Mouse (Mus musculus) right cerebral cortex, postnatal 25 days (tissue): Measurements from ENCODE around the gene Nav2.

Experiments
- DNase-seq: peaks from one replicate; pipeline ENCODE4 v3.0.0; 2022

The Nav2 gene

GRCm38 (mm10) chr7:49225741-49226140 lies 317.2 kb downstream of the Nav2 start:
- no peak for DNase-seq

DNA sequence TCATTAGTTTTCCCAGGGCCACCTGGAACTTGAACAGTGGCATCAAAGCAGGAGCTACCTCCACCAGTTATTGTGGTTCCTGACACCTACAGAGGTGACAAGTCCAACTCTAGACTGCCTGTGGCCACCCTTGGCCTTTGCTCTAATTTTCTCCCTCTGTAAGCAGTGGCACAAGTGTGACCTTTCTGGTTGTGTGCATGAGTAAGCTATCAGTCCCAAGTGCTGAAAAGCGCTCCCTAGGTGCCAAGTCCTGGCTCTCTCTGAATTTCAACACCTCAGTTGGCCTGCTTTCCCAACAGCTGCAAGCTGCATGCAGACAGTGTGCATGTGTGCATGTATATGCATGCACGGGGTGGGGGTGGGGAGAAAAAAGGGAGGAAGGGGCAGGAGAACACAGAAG lies 324.5 kb downstream of the Nav2 start:
- DNase-seq: no peak

DNA sequence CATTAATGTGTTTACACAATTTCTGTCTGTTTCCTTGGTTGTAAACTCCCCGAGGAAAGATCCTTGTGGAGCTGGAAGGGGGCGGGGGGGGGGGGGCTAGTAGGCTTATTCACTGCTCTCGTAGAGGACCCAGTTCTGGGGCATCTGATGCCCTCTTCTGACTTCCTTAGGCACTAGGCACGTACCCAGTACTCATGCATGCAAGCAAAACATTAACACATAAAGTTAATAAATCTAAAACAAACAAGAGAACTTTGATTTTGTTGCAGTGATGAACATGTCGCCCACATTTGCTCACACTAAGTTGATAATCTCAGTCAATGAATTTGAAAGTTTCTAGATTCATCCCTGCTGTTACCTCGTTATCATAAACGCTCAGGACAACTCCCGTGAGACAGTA lies 325.8 kb downstream of the Nav2 start:
- DNase-seq: no peak

GRCm38 (mm10) chr7:49235271-49235681 lies 326.8 kb downstream of the Nav2 start:
- DNase-seq: no peak

- DNase-seq: no peak
Observed at GRCm38 (mm10) chr7:49235821-49236220, 327.3 kb downstream of the Nav2 start.

DNA sequence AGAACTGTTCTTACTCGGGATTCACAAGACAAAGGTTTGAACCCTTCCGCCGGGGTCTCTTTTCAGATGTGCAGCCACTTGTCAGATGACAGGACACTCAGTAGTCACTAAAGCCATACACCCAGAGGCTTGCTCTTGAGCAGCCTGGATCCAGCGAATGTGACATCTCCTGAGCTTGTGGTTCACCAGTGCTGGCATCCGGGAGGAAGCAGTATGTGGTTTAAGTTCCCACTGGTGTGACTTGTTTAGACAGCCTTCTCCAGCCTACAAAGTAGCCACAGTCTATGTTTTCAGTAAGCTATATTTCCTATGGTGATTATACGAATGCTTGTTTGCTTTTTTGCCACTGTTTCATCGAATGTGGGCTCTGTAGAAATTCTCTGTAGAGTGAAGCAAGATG lies 331.9 kb downstream of the Nav2 start:
- DNase-seq: no peak

DNA sequence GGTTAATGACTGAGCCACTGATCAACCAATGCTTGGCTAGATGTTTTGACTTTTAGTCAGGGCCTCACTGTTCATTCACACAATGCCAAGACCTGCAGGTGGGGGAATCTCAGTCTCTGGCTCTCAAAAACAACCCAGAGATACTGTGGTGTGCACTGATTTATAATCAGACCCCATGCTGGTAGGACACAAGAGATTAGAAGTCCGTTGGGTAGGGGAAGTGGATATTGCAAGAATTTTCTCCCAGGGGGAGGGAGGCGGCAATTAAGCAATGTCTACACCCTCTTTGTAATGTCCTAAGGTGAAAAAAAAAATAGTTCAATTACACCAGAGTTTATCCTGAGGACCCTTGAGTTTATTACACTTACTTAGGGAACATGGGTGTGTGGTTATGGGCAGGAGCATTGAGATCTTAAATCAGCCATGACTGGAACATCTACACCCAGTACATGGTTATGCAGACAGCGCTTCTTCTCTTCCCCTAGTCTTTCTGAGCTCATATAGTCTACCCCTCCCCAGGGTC lies 332.8 kb downstream of the Nav2 start:
- DNase-seq: no peak

DNA sequence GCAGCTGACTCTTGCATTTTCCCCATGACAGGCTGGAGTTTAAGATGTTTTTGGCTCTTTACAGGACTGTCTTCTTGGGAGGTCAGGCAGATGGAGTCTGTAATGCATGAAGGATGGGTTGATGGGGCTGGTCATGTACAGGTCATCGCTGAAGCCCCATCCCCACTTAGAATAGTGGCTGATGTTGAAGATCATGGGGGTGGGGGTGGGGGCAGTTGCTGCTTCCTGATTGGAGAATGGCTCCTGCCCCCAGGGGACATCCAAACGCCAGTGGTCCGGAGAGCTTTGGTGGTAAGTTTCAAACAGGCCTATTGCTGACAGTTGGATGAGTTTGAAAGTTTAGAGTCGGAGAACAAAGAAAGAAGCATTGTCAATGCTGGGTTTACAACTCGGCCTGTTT lies 333.7 kb downstream of the Nav2 start:
- no peak for DNase-seq

DNA sequence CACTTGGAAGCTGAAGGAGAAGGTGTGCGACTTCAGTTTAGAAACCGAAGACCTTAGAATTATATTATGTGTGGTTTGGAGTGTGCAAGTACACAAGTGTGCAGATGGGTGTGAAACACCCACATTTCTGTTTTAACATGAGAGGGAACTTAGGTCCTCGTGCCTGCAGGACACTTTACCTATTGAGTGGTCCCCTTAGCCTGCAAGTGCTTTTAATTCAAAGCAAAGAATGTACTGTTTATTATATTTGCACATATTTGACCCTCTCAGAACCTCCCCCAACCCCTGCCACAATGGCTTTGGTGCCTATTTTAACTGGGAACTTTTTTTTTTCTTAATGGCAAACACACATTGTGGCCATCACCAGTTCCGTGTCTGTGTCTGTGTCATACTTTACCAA lies 334.6 kb downstream of the Nav2 start:
- DNase-seq: no peak

GRCm38 (mm10) chr7:49245537-49246239 lies 337.2 kb downstream of the Nav2 start:
- DNase-seq: peak; percentile 94

- no peak for DNase-seq
Observed at GRCm38 (mm10) chr7:49246240-49246578, 337.7 kb downstream of the Nav2 start.

GRCm38 (mm10) chr7:49246584-49247481 lies 338.3 kb downstream of the Nav2 start:
- no peak for DNase-seq

DNA sequence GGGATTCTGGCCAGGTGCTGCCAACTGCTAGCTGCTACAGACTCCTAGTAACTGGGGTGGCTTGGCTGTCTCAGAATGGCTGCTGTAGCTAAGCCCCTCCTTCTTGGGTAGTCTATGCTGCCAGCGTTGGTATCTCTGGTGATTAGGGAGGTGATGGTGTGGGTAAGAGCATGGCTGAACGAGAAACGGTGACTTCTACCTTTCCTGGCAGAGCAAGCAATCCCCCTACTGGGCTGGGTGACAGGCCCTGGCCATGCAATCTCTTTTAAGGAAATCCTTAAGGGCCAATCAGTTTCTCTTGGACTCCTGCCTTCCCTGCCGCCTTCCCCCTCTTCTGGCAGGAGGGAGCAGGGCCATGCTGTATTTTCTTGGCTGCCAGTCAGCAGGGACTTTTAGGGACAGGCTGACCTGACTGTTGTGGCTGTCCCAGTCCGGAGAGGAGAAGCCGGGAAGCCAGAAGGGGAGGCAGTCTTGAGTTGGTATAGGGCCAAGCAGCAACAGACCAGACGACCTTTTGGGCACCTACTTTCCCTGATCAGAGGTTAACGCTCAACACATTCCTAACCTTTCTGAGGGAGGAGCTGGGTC lies 339.3 kb downstream of the Nav2 start:
- DNase-seq: peak; percentile 74

- peak; percentile 67 for DNase-seq
Observed at GRCm38 (mm10) chr7:49248333-49249086, 340.0 kb downstream of the Nav2 start.

- DNase-seq: no peak
Observed at GRCm38 (mm10) chr7:49249462-49249861, 340.9 kb downstream of the Nav2 start.

GRCm38 (mm10) chr7:49249996-49250395 lies 341.5 kb downstream of the Nav2 start:
- peak; percentile 85 for DNase-seq

- DNase-seq: no peak
Observed at GRCm38 (mm10) chr7:49250581-49251307, 342.2 kb downstream of the Nav2 start.

DNA sequence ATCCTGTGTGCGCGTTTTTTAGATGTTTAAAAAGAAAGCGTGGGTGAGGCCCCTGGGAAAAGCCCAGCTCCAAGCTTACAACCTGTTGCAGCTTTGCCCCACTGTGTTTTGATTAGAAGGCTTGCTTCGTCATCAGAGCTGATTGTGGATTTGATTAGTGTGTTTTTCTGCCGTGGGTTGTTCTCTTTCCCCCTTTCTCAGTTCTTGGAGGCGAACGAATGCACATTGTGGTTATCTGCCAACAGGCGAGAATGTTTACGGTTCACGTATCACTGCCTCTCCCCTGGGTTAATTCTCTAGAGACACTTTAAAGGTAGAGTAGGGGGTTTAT lies 342.8 kb downstream of the Nav2 start:
- DNase-seq: no peak

DNA sequence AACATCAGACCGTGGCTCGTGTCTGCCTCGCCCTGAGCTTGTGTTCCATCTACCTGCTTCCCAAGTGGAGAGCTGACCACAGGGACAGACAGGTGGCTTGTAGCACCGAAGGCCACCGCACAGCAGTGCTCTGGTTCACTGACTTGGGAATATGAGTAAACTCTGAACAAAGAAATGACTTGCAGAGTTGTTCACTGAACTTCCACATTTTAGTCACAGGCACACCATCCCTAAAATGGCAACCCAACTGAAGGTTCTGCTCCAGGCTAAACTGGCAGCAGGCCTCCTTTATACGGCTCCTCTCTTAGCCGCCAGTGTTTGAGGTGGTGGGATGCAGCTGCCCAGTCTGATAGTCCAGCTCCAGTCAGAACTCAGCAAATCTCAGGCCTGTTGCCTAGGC lies 343.9 kb downstream of the Nav2 start:
- no peak for DNase-seq

DNA sequence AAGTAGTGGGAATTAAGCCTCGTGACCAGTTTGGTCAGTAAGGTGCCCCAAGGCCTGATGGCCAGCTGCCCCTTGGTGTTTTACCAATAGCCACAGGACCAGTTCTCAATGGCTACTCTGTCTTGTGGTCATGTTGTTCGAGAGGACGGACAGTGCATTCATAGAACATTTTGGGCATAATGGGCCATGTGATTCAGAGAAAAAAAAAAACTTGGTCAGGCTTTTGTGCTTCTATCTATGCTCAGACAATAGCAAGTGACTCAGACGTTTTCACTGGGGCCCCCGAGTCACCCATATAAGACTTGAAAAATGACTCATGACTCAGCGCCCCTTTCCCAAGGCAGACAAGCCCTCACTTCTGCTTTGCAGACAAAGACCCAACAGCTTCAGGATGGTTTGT lies 344.4 kb downstream of the Nav2 start:
- DNase-seq: no peak

DNA sequence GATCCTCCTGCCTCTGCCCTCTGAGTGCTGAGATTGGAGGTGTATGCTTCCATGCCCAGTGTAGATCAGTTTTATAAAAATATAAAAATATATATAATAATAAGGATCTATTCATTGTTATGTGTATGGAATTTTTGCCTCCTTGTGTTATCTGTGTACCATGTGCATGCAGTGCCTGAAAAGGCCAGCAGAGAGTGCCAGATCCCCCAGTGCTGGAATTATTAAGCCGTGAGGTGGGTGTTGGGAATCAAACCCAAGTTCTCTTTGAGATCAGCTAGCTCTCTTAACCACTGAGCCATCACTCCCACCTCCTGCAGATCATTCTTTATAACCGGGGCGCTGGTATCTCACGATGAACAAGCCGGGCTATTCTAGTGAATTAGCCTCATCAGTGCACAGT lies 346.5 kb downstream of the Nav2 start:
- no peak for DNase-seq

DNA sequence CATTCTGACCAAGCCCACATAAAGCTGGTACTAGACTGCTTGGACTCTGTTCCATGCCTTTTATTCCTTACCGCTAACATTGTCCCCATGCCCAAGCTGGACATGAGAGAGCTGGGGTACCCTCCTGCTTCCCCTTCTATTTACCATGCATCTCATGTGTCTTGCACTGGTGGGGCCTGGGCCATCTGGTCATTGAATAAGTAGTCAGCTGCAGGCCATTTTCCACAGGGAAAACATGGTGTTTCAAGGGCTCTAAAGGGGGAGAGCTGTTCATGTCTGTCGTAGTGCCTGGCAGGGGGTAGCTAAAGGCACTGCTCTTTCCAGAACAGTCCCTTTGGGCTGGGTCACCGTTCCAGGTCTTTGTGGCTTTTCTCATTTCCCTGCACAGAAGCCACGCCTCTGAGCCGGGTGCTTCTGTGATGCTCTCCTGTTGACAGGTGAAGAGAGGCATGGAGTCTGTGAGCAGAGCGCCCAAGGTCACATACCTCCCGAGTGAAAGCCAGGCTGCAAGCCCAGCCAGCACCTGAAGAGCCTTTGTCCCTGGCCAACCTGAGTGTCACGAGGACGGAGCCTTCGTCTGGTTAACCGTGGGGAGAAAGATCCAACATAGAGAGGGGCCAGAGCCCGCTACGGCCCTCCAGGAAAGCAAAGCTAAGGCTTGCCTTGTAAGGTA lies 348.9 kb downstream of the Nav2 start:
- no peak for DNase-seq
